Mouse (Mus musculus) CH12.LX (cell line): ENCODE data around the gene Tbp. TPM values are rescaled to one million over a fixed set of nuclear protein-coding genes. Genes with fewer than 3 reads are reported as not detected.

Experiments
- DNase-seq: peaks from one replicate; pipeline ENCODE4 v3.0.0-alpha.2; 2013; ENCODE audit errors: extremely low read depth
- H3K27ac ChIP-seq: 2 replicates; pipeline ENCODE4 v1.5.1; 2012; ENCODE audit warnings: low read depth, mild to moderate bottlenecking, control low read depth, moderate library complexity; ENCODE audit not compliant: insufficient read depth
- H3K27me3 ChIP-seq: replicated peaks from 2 replicates; pipeline ENCODE3; 2012; ENCODE audit warnings: inconsistent platforms
- H3K36me3 ChIP-seq, 2 experiments: replicated peaks in 1 of 2; 2 replicates each; pipeline versions ENCODE3 to v1.6.1; 2012; ENCODE audit warnings: inconsistent platforms in 1 of 2, low read length in 1 of 2, mild to moderate bottlenecking in 1 of 2, mixed read lengths in 1 of 2, moderate library complexity in 1 of 2; ENCODE audit not compliant: control insufficient read depth in 1 of 2, insufficient read depth in 1 of 2
- H3K4me1 ChIP-seq, 2 experiments: 2 replicates each; pipeline ENCODE4 v1.6.1; 2012; ENCODE audit warnings: inconsistent platforms in 1 of 2, moderate library complexity in 1 of 2; ENCODE audit not compliant: insufficient read depth in 2 of 2, control insufficient read depth in 1 of 2
- H3K4me2 ChIP-seq: 2 replicates; pipeline ENCODE4 v1.6.1; 2012; ENCODE audit warnings: low read depth, mild to moderate bottlenecking, control low read depth; ENCODE audit not compliant: poor library complexity, insufficient read depth, severe bottlenecking
- H3K4me3 ChIP-seq, 3 experiments: fragments of 150-350 bp in 1 of 3; sonication (generic) in 1 of 3; replicated peaks in 1 of 3; 2 replicates each; pipeline versions ENCODE3 to v1.5.1; 2011 to 2012; ENCODE audit warnings: low read depth in 2 of 3, low read length in 2 of 3, mild to moderate bottlenecking in 2 of 3, moderate library complexity in 2 of 3, control low read depth in 1 of 3, improper control_type of control experiment in 1 of 3, inconsistent platforms in 1 of 3, mixed read lengths in 1 of 3; ENCODE audit not compliant: poor library complexity in 1 of 3
- H3K79me2 ChIP-seq: replicated peaks from 2 replicates; pipeline ENCODE4 v1.6.1; 2012; ENCODE audit warnings: mild to moderate bottlenecking, moderate library complexity; ENCODE audit not compliant: control insufficient read depth, poor library complexity, insufficient read depth, severe bottlenecking; ENCODE audit errors: extremely low read depth
- H3K9ac ChIP-seq: 2 replicates; pipeline ENCODE4 v1.6.1; 2012; ENCODE audit warnings: low read depth, mild to moderate bottlenecking, control low read depth, moderate library complexity; ENCODE audit not compliant: insufficient read depth
- H3K9me3 ChIP-seq: replicated peaks from 2 replicates; pipeline ENCODE3; 2012; ENCODE audit warnings: low read length, inconsistent platforms, mixed read lengths
- BHLHE40 ChIP-seq: IDR thresholded peaks from 2 replicates; pipeline ENCODE4 v1.6.1; 2011; ENCODE audit warnings: mild to moderate bottlenecking, low read depth, low read length, improper control_type of control experiment
- CHD1 ChIP-seq: IDR thresholded peaks from 2 replicates; pipeline ENCODE4 v1.6.1; 2012; ENCODE audit warnings: low read depth, low read length, improper control_type of control experiment, inconsistent platforms
- CHD2 ChIP-seq: IDR thresholded peaks from 2 replicates; pipeline ENCODE4 v1.6.1; 2011; ENCODE audit warnings: low read length, improper control_type of control experiment
- CTCF ChIP-seq, 2 experiments: IDR thresholded peaks in 1 of 2; conservative IDR thresholded peaks in 1 of 2; 2 replicates each; pipeline ENCODE4 v1.5.1; 2011 to 2012; ENCODE audit warnings: low read depth in 2 of 2, low read length in 2 of 2, improper control_type of control experiment in 1 of 2, inconsistent platforms in 1 of 2, mild to moderate bottlenecking in 1 of 2, moderate library complexity in 1 of 2
- E2F4 ChIP-seq: IDR thresholded peaks from 2 replicates; pipeline ENCODE4 v1.6.1; 2011; ENCODE audit warnings: low read depth, low read length, improper control_type of control experiment; ENCODE audit not compliant: insufficient replicate concordance
- ELF1 ChIP-seq: IDR thresholded peaks from 2 replicates; pipeline ENCODE4 v1.6.1; 2014; ENCODE audit warnings: low read depth, mild to moderate bottlenecking, inconsistent platforms, low read length, improper control_type of control experiment
- EP300 ChIP-seq: IDR thresholded peaks from 2 replicates; pipeline ENCODE4 v1.6.1; 2011; ENCODE audit warnings: low read length, improper control_type of control experiment
- ETS1 ChIP-seq: conservative IDR thresholded peaks from 2 replicates; pipeline ENCODE4 v1.6.1; 2012; ENCODE audit warnings: low read depth, mild to moderate bottlenecking, inconsistent platforms, low read length, improper control_type of control experiment, moderate library complexity
- GABPA ChIP-seq: IDR thresholded peaks from 2 replicates; pipeline ENCODE4 v1.6.1; 2012; ENCODE audit warnings: low read depth, low read length, improper control_type of control experiment, inconsistent platforms; ENCODE audit not compliant: insufficient replicate concordance
- HCFC1 ChIP-seq: IDR thresholded peaks from 2 replicates; pipeline ENCODE4 v1.6.1; 2012; ENCODE audit warnings: low read depth, mild to moderate bottlenecking, inconsistent platforms, low read length, improper control_type of control experiment
- IRF4 ChIP-seq: IDR thresholded peaks from 2 replicates; pipeline ENCODE4 v1.6.1; 2014; ENCODE audit warnings: low read depth, mild to moderate bottlenecking, inconsistent platforms, low read length, improper control_type of control experiment
- JUN ChIP-seq: IDR thresholded peaks from 2 replicates; pipeline ENCODE4 v1.6.1; 2011; ENCODE audit warnings: low read depth, mild to moderate bottlenecking, low read length, improper control_type of control experiment, moderate library complexity; ENCODE audit not compliant: insufficient read depth
- MAFK ChIP-seq: IDR thresholded peaks from 2 replicates; pipeline ENCODE4 v1.6.1; 2011; ENCODE audit warnings: low read length, improper control_type of control experiment; ENCODE audit not compliant: insufficient replicate concordance
- MAX ChIP-seq: IDR thresholded peaks from 2 replicates; pipeline ENCODE4 v1.6.1; 2011; ENCODE audit warnings: low read length, improper control_type of control experiment
- MEF2A ChIP-seq: IDR thresholded peaks from 2 replicates; pipeline ENCODE4 v1.6.1; 2014; ENCODE audit warnings: low read depth, mild to moderate bottlenecking, inconsistent platforms, low read length, improper control_type of control experiment, borderline replicate concordance
- MXI1 ChIP-seq: IDR thresholded peaks from 2 replicates; pipeline ENCODE4 v1.6.1; 2011; ENCODE audit warnings: mild to moderate bottlenecking, low read depth, low read length, improper control_type of control experiment
- NELFE ChIP-seq: IDR thresholded peaks from 2 replicates; pipeline ENCODE4 v1.6.1; 2011; ENCODE audit warnings: low read depth, low read length, improper control_type of control experiment
- NRF1 ChIP-seq: IDR thresholded peaks from 2 replicates; pipeline ENCODE4 v1.6.1; 2014; ENCODE audit warnings: low read depth, mild to moderate bottlenecking, inconsistent platforms, low read length, improper control_type of control experiment, moderate library complexity
- PAX5 ChIP-seq: IDR thresholded peaks from 2 replicates; pipeline ENCODE4 v1.6.1; 2012; ENCODE audit warnings: low read length, inconsistent platforms, mixed read lengths
- POLR2A ChIP-seq: IDR thresholded peaks from 2 replicates; pipeline ENCODE4 v1.6.1; 2011; ENCODE audit warnings: low read depth, mild to moderate bottlenecking, improper control_type of control experiment, low read length
- POLR2AphosphoS2 ChIP-seq: IDR thresholded peaks from 2 replicates; pipeline ENCODE4 v1.6.1; 2011; ENCODE audit warnings: low read depth, low read length, improper control_type of control experiment
- RAD21 ChIP-seq: IDR thresholded peaks from 2 replicates; pipeline ENCODE4 v1.6.1; 2011; ENCODE audit warnings: low read depth, mild to moderate bottlenecking, low read length, improper control_type of control experiment, moderate library complexity
- RCOR1 ChIP-seq: conservative IDR thresholded peaks from 2 replicates; pipeline ENCODE4 v1.6.1; 2012; ENCODE audit warnings: low read depth, mild to moderate bottlenecking, inconsistent platforms, low read length, improper control_type of control experiment
- SIN3A ChIP-seq: IDR thresholded peaks from 2 replicates; pipeline ENCODE4 v1.6.1; 2012; ENCODE audit warnings: low read length, improper control_type of control experiment, inconsistent platforms
- SMC3 ChIP-seq: IDR thresholded peaks from 2 replicates; pipeline ENCODE4 v1.6.1; 2011; ENCODE audit warnings: low read depth, low read length, improper control_type of control experiment
- TBP ChIP-seq: conservative IDR thresholded peaks from 2 replicates; pipeline ENCODE4 v1.6.1; 2011; ENCODE audit warnings: low read depth, low read length, improper control_type of control experiment
- TCF12 ChIP-seq: IDR thresholded peaks from 2 replicates; pipeline ENCODE4 v1.6.1; 2014; ENCODE audit warnings: low read depth, mild to moderate bottlenecking, inconsistent platforms, low read length, improper control_type of control experiment
- UBTF ChIP-seq: IDR thresholded peaks from 2 replicates; pipeline ENCODE4 v1.6.1; 2012; ENCODE audit warnings: low read depth, mild to moderate bottlenecking, inconsistent platforms, low read length, improper control_type of control experiment, moderate library complexity
- USF2 ChIP-seq: conservative IDR thresholded peaks from 2 replicates; pipeline ENCODE4 v1.6.1; 2011; ENCODE audit warnings: low read depth, low read length, improper control_type of control experiment
- ZC3H11A ChIP-seq: IDR thresholded peaks from 2 replicates; pipeline ENCODE4 v1.6.1; 2012; ENCODE audit warnings: low read depth, mild to moderate bottlenecking, inconsistent platforms, low read length, improper control_type of control experiment
- ZNF384 ChIP-seq: IDR thresholded peaks from 2 replicates; pipeline ENCODE4 v1.6.1; 2012; ENCODE audit warnings: low read depth, low read length, improper control_type of control experiment, inconsistent platforms
- dilution Hi-C: fragments of 300-500 bp; cut with MboI; formaldehyde crosslinking; loops from 2 replicates; pipeline ENCODE4 v1.14.3; 2020; ENCODE audit warnings: low sequenced_read_pairs; ENCODE audit not compliant: extremely low pct_unique_long_range_greater_than_20kb, extremely low pct_ligation_motif_present
- in situ Hi-C: fragments of 300-500 bp; cut with MboI; formaldehyde crosslinking; loops from 3 replicates; pipeline ENCODE4 v1.14.3; 2019; ENCODE audit warnings: low sequenced_read_pairs, low pct_ligation_motif_present, low pct_unique_long_range_greater_than_20kb, mixed read lengths
- polyA plus RNA-seq: library from polyadenylated mRNA; unstranded; fragments of >175 nt; gene quantifications from 2 replicates; pipeline ENCODE4 v1.2.1, GENCODE M21; 2012; ENCODE audit warnings: low read depth; ENCODE audit not compliant: insufficient read length
- total RNA-seq, 2 experiments: library from RNA; depleted of rRNA; stranded (reverse); fragments of 300-350 nt in 1 of 2; fragments of >200 nt in 1 of 2; gene quantifications; 2 replicates each; pipeline ENCODE4 v1.2.3; 2012 to 2014

Gene Tbp
- total and polyA plus RNA-seq, 3 experiments = 26.5 to 71.4 (median 52.8) TPM

GRCm38 (mm10) chr17:15526304-15526703 lies 26.6 kb downstream of the Tbp start:
- TF ChIP-seq ELF1 (no peak), MEF2A (no peak)
- Histone ChIP-seq H3K4me2 (peak overlapping the region; percentile 79), H3K27ac (no peak overlapping the region), H3K9me3 (no peaks in the 10 kb centered on the region), H3K36me3 (peaks cover 23 to 47% of the 10 kb centered on the region in 2 experiments), H3K79me2 (peaks cover 24% of the 10 kb centered on the region), H3K4me3 (peak overlapping the region; percentile 63 to 89 (median 82)), H3K4me1 (peaks cover 4 to 35% of the 10 kb centered on the region in 2 experiments; a peak in 3 of 4 replicates), H3K9ac (peak overlapping the region; percentile 59), H3K27me3 (no peaks in the 10 kb centered on the region)
- in situ Hi-C loops = loop anchor here (25.0 kb wide), 1 partner anchor 186 kb away; the partner anchor contains the start of gene Chd1
- DNase-seq = peak; percentile 28
- dilution Hi-C loops = no loop called here

GRCm38 (mm10) chr17:15526986-15527810 lies 27.5 kb downstream of the Tbp start, which contains the start of gene Pdcd2:
Pdcd2 (minus strand) TSS chr17:15527301.
- dilution Hi-C loops = no loop called here
- Histone ChIP-seq H3K36me3 (peaks cover 17 to 38% of the 10 kb centered on the region in 2 experiments), H3K9me3 (no peaks in the 10 kb centered on the region), H3K27me3 (no peaks in the 10 kb centered on the region), H3K4me3 (peak within 1 kb of the TSS; percentile 82 to 89 (median 88)), H3K79me2 (peaks cover 24% of the 10 kb centered on the region), H3K4me2 (peak within 1 kb of the TSS; percentile 90), H3K4me1 (peaks cover 4 to 39% of the 10 kb centered on the region in 2 experiments; a peak in 3 of 4 replicates), H3K27ac (peak within 1 kb of the TSS; percentile 22; the same call in 1 of the 2 replicates), H3K9ac (peak within 1 kb of the TSS; percentile 70)
- peak; percentile 96 for DNase-seq
- in situ Hi-C loops = loop anchor here (25.0 kb wide), 1 partner anchor 185 kb away; the partner anchor contains the start of gene Chd1
- TF ChIP-seq ZNF384 (no peak), NELFE (peak; percentile 96), UBTF (peak; percentile 67; the same call in 1 of the 2 replicates), NRF1 (peak; percentile 65), POLR2A (peak; percentile 98), BHLHE40 (peak; percentile 93), SIN3A (peak; percentile 82), USF2 (peak; percentile 85), TBP (peak; percentile 93), CHD1 (0 out of 2 replicates have a peak, but pooled peaks have one; percentile 61), JUN (no peak), GABPA (no peak), CHD2 (no peak), MXI1 (peak; percentile 91), RCOR1 (no peak), EP300 (no peak), MAFK (no peak), IRF4 (no peak; the same call in 1 of the 2 replicates), ZC3H11A (no peak), HCFC1 (peak; percentile 75), PAX5 (no peak), ETS1 (no peak), POLR2AphosphoS2 (peak; percentile 86; the same call in 1 of the 2 replicates), SMC3 (no peak), E2F4 (0 out of 2 replicates have a peak, but pooled peaks have one; percentile 20), CTCF (conservative IDR thresholded peaks at IDR 0.05 in 1 of 2, IDR thresholded peaks at IDR 0.05 in 1 of 2; ENCODE audit: low read depth in 2 of 2, low read length in 2 of 2) (no peak), MAX (peak; percentile 94), TCF12 (peak; percentile 92), RAD21 (no peak)
